Mouse (Mus musculus) left cerebral cortex, postnatal 10 days (tissue): ENCODE results near the gene Sorl1. TPM values are rescaled to one million over a fixed set of nuclear protein-coding genes. Genes with fewer than 3 reads are reported as not detected.

Source experiments
- total RNA-seq, 2 experiments: library from RNA; stranded (reverse); gene quantifications; 2 replicates each; pipeline ENCODE4 v1.2.3; 2021

Sorl1 gene
- total RNA-seq, 2 experiments from 2014 or later, result 80.9 to 93.2 TPM

Other genes with a start within 250 kb of the Sorl1 start
- gene Sc5d, start 140.0 kb upstream of the Sorl1 start, total RNA-seq, result 10 to 100 TPM; 54.2 to 60.9 TPM